Mouse (Mus musculus) neutrophil, adult 5-6 weeks (primary cell): Measurements from ENCODE around the gene Pdia6. TPM values are rescaled to one million over a fixed set of nuclear protein-coding genes. Genes with fewer than 3 reads are reported as not detected.

Experiments used
- ATAC-seq: fragments of 151-379, 151-347 bp; 2 replicates; pipeline ENCODE4 v1.8.0; 2017; ENCODE audit warnings: mild to moderate bottlenecking, moderate TSS enrichment; ENCODE audit not compliant: insufficient number of reproducible peaks, poor library complexity, low FRiP score, severe bottlenecking; ENCODE audit errors: extremely low read depth
- total RNA-seq: library from RNA; stranded (forward); fragments of 200-1000 nt; gene quantifications from 2 replicates; pipeline ENCODE4 v1.2.3, GENCODE M21; 2017

The Pdia6 gene
- 104 and 112 TPM in 2 replicates for total RNA-seq

- peak; percentile 95 for ATAC-seq
These were observed at the start of gene Pdia6 for GRCm38 (mm10) chr12:17265971-17266672. Pdia6 (plus strand) TSS chr12:17266545.

DNA sequence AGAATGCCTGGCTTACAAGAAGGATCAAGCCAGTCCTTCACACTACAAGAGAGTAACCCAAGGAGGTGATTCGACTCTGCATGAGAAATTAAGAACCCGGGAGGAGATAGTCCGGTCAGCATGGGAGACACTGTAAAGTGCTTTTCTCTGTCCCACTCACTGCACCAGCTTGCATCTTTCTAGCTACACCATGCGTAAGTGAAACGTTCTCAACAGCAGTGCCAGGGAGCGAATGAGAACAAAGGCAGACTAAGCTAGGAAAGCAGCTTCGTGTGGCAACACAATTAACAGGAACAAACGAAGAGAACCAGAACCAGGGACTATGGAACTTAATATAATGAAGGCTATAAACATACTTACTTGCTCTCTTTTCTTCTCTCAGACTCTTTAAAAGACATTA lies 48.0 kb upstream of the Pdia6 start:
- ATAC-seq = no peak

DNA sequence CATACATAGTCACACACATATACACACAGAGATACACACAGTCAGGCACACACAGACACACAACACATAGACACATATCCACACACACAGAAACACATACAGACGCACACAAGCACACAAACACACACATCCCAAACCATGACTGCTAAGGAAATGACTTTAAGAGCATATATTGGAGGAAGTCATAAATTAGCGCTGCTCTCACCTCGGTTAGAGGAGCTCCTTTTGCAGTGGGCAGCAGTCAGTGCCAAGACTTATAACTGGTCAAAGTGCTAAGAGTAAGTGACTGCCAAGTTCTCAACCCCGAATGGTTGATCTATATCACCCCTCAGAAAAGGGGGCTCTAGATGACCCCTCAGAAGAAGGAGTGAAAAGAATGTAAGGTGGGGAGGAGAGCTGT lies 47.2 kb upstream of the Pdia6 start:
- no peak for ATAC-seq

- ATAC-seq = no peak
These were observed 45.7 kb upstream of the Pdia6 start for GRCm38 (mm10) chr12:17220631-17221030.

DNA sequence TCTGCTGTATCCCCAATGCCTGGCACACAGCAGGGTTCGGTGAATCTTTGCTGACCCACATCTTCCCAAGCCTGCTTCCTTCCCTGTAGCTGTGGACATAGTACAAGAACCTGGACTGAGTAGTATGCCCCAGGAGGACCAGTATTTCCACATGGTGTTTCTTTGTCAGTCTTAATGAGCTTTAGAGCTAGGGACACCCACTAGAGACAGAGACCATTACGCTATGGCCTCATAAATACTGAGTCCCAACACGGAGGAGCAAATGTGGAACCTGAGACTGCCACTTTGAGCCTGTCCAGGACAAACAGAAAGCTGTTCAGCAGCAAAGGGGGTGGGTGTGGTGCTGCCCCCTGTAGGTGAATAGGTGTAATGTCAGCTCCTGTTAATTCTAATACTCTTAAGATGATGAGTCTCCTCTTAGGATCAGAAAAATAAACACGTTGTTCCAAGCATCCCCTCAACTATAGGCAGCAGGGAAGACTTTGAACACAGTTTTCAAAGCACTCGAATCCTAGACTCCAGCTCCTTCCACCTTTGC lies 44.4 kb upstream of the Pdia6 start:
- ATAC-seq = no peak

DNA sequence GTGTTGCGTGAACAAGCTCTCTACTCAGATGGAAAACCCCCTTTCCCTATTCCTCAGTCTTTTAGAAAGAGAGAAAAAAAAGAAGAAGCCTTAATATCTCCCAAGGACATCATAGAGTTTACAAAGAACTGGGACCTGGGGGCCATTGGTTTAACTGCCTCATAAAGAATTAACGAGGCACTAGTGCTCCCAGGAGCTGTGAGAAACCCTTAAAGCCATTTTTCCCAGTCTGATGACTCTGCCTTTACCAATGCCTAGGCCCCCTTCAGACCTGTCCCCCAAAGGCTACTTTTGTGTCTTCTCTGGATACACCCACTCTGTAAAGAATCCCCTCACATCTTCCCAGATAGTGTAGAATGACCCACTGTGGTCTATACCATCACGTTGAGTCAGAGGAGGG lies 43.3 kb upstream of the Pdia6 start:
- no peak for ATAC-seq

- ATAC-seq = no peak
These were observed 41.3 kb upstream of the Pdia6 start for GRCm38 (mm10) chr12:17225012-17225411.

GRCm38 (mm10) chr12:17227903-17228302 lies 38.4 kb upstream of the Pdia6 start:
- no peak for ATAC-seq

DNA sequence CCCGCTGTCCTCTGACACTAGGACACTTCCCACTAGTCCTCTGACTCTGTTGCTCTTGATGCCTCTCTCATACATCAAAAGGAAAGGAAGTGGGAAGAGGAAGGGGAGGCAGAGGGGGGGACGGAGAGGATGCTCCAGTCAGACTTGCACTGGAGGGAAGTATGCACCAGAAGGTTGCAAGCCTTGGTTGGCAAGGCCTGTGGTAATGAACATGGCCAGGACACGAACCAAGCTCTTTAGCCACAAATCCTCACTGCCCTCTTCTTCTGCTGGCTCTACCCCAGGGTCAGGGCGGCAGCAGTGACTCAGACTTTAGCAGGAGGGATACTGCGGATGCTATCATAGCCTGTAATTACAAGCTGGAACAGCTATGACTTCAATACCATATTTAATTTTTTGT lies 35.8 kb upstream of the Pdia6 start:
- ATAC-seq = no peak

DNA sequence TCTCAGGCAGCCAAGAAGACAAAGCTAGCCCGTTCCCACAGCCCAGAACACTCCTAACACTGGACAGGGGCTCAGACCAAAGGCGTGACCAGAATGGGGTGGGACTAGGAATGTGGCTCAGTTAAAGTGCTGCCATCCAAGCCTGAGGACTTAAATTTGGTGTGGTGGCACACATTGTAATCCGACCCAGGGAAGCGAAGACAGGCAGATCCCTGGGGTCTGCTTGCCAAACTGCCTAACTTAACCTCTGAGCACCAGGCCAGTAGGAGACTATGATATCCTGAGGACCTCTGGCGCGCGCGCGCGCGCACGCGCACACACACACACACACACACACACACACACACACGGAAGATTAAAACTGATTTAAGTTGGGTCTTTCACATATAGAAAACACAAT lies 34.8 kb upstream of the Pdia6 start:
- no peak for ATAC-seq

GRCm38 (mm10) chr12:17235535-17236313 lies 30.6 kb upstream of the Pdia6 start:
- ATAC-seq = no peak

- no peak for ATAC-seq
These were observed 27.5 kb upstream of the Pdia6 start for GRCm38 (mm10) chr12:17238588-17239427.

DNA sequence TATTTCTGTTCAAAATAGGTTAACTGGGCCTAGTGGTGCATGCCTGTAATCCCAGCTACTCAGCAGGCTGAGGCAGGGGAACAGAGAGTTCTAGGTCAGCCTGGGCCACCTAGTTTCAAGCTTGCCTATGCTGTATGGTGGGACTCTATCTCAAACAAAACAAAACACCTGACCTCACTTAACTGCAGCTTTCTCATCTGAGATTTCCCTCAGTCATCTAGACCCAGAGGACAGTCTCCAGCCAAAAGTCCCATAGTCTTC lies 27.0 kb upstream of the Pdia6 start:
- ATAC-seq = no peak

- no peak for ATAC-seq
These were observed 25.3 kb upstream of the Pdia6 start for GRCm38 (mm10) chr12:17241016-17241415.

- ATAC-seq = no peak
These were observed 24.7 kb upstream of the Pdia6 start for GRCm38 (mm10) chr12:17241614-17242013.

DNA sequence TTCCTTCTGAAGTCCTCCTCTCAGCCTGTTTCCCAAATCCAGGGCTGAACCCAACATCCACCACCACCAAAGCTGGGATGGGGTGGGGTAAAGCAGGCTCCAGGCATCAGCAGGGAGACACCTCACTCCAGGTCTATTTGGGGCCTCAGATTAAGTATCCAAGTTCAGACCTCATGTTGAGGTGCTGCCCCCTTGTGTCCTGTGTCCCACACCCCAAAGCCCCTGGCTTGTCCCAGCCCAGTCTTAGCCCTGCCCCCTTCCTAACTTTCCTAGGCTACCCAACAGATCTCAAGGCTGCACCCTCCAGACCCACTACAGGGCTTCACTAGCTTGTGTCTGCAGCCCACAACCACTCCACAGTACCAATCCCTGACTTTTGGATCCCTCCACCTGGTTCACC lies 24.3 kb upstream of the Pdia6 start:
- no peak for ATAC-seq

DNA sequence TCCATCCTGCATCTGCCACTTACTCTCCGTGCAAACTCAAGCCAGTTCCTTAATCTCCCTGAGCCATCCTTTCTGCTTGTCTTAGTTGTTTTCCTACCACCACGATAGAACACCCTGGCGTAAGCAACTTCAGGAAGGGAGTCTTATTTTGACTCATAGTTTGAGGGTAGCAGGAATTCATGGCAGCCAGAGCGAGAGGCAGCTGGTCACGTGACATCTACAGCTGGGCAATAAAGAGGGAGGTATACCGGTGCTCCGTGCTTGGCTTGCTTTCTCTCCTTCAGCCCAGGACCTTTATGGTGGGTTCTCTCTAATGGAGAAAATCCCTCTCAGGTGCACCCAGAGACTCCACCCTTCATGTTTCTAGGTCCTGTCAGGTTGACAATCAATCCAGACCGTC lies 15.4 kb upstream of the Pdia6 start:
- ATAC-seq = no peak

- ATAC-seq = peak; percentile 66
These were observed 13.3 kb upstream of the Pdia6 start for GRCm38 (mm10) chr12:17253069-17253468.

GRCm38 (mm10) chr12:17255602-17256001 lies 10.7 kb upstream of the Pdia6 start:
- ATAC-seq = no peak

DNA sequence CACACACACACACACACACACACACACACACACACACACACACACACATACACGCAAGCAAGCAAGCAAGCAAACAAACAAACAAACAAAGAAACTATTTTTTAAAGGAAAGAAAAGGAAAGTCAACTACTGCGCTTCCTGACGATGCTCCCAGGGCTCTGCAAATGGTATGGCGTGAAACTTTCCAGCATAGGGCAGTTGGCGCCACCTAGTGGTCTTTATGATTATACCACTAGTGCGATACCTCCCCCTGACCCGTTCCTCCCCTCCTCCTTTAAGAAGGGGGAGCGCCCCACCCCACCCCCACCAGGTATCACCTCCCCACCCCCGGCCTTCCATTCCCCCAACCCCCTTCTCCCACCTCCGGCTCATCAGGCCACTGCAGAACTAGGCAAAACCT lies 9.4 kb upstream of the Pdia6 start:
- ATAC-seq = peak; percentile 55; the same call in 1 of the 2 replicates
